Mouse (Mus musculus): ENCODE measurements at regions not wholly inside any gene's neighbourhood (a gene's known extent, or its start where the extent isn't known, plus 50 kb on each side); places are given as distances from the start of the nearest gene placed in this dataset.

- intact Hi-C loops (cut with DNase I), result loop anchor here (5.0 kb wide), 1 partner anchor 265 kb away; the partner anchor contains the start of gene Irs1
- DNase-seq, result no peak
These were observed 205.2 kb upstream of the Gm9747 start for GRCm38 (mm10) chr1:82027761-82028160.

- no peak for DNase-seq
- intact Hi-C loops (cut with DNase I), result no loop called here
These were observed 201.8 kb upstream of the Gm9747 start for GRCm38 (mm10) chr1:82031130-82031529.

- intact Hi-C loops (cut with DNase I), result no loop called here
- no peak for DNase-seq
These were observed 200.5 kb upstream of the Gm9747 start for GRCm38 (mm10) chr1:82032410-82032809.

DNA sequence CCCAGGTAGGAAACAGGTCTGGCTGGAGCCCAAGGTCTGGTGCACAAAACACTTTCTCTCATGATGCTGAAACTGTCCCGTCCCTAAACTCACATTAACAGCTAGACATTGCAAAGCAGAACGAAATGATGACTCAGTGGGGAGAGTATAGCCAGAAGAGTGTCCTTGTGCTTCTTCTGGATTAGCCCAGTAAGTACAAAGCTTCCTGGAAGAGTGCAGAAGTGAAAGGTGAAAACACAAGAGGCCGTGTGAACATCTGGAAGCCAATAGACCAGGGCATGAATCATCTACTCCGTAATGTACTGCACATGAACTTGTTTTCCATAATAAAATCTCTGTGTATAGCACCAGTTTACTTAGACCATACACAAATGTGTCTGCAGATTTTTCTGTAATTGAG is 194.7 kb upstream of the Gm9747 start:
- intact Hi-C loops (cut with DNase I), result no loop called here
- DNase-seq, result no peak

- no peak for DNase-seq
- intact Hi-C loops (cut with DNase I), result no loop called here
These were observed 194.2 kb upstream of the Gm9747 start for GRCm38 (mm10) chr1:82038698-82039097.

- DNase-seq, result no peak
- intact Hi-C loops (cut with DNase I), result no loop called here
These were observed 191.4 kb upstream of the Gm9747 start for GRCm38 (mm10) chr1:82041286-82042050.

- DNase-seq, result no peak
- intact Hi-C loops (cut with DNase I), result no loop called here
These were observed 190.9 kb upstream of the Gm9747 start for GRCm38 (mm10) chr1:82042051-82042432.

DNA sequence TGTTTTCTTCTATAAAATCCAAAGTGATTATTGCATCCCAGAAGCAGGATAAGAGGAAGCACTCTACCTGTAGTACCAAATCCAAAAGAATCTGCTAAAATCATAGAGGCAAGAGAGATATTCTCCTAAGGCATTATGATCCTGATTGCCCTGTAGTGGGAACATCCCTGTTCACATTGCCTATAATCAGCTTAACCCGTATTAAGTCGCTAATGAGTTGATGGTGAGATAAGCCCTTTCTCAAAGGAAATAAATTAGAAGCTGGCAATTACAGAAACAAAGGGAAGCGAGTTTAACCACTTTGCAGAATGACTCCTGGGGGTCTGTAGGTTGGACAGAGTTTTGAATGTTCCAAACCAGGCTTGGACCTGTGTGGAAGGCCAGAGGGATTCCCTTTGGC is 190.4 kb upstream of the Gm9747 start:
- intact Hi-C loops (cut with DNase I), result no loop called here
- no peak for DNase-seq

DNA sequence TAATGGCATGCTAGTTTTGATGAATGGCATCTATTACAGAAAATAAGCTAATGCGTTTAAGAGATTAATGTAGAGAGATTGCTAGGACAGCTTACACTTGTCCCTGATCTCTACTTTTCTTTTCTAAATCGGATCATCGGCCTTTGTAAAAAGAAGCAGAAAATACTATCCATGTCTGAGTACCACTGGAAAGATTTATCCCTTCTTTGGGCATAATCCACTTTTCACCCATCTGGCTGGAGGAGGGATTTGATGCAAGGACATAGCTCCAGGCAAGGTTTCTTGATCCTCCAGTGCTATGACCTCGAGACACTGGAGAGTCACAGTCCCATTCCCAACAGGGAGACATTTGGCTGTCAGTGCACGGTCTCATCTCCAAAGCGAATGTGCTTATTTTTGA is 166.6 kb upstream of the Gm9747 start:
- intact Hi-C loops (cut with DNase I), result no loop called here
- DNase-seq, result no peak

GRCm38 (mm10) chr1:82068571-82068970 is 164.3 kb upstream of the Gm9747 start:
- DNase-seq, result no peak
- intact Hi-C loops (cut with DNase I), result no loop called here

DNA sequence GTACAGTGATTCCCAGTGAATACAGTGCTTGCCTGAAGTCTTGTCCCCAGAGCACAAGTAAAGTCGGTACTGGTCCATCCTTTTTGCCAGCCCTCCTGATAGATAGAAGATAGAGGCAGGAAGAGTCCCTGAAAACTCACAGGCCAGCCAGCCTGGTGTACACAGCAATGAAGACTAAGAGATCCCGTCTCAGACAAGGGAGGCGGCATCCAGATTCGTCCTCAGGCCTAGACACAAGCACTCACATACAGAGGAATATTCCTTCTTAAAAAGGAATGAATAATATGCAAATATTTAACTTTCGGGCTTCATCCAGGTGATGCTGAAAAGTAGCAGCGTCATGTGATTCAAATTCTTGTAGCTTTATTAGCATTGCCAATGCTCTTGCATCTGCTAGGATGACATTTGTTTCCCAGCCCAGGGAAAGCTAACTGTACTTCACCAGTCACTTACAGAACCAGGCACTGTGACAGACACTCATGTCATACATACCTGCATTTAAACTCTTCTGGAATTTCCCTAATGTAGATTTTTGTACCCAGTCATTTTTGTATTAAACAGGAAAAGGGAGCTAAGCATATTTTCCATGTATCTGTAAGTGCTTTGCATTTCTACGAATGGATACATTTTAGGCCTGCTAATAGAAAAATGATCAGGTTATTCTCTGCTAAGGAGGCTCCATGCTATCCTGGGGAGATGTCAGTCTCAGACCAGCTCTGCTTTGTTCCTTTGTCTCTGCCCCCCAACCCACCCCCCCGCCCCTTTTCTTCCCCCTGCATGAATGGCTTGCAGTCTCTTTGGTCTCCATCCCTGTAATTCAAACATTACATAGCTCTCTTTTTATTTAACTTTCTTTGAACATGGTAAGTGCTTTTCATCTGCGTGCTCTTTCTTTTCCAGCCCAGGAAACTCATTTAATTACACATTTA is 162.5 kb upstream of the Gm9747 start:
- intact Hi-C loops (cut with DNase I), result no loop called here
- no peak for DNase-seq

GRCm38 (mm10) chr1:82089136-82089839 is 143.6 kb upstream of the Gm9747 start:
- DNase-seq, result no peak

DNA sequence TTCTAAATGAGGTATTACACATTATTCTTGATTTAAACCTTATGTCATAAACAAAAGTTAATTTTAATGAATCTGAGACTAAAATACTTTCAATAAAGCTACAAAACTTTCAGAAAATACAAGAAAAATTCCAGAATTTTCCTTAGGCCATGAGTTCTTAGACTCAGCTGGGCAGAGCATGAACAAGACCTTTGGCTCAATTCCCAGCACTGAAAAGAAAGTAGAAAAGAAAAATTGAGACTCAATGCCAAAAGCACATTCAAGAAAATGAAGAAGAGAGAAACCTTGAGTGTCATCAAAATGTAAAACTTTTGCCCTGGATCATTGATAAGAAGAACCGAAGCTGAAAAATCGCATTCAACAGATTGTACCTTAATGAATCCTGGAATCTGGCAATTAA is 137.8 kb upstream of the Gm9747 start:
- intact Hi-C loops (cut with DNase I), result no loop called here
- no peak for DNase-seq

More at GRCm38 (mm10) chr1:82089136-82089839, 143.6 kb upstream of the Gm9747 start:
- intact Hi-C loops (cut with DNase I), result no loop called here

DNA sequence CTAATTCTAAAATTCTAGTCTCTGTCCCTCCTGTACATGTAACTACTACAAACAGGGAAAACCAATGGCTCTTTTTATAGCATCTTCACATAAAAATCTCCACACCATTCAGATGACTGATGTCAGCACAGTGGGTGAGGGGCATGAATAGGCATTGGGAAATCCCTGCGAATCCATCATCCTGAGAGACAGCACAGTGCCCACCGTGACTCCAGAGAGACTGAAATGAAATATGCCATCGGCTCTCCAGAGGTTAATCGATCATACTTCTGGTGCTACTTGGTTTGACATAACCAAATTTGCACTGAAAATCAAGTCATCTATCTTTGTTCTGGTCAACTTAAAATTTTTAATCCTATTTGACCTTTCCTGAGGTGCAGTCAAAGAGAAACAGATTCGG is 126.2 kb upstream of the Gm9747 start:
- intact Hi-C loops (cut with DNase I), result no loop called here
- DNase-seq, result no peak

DNA sequence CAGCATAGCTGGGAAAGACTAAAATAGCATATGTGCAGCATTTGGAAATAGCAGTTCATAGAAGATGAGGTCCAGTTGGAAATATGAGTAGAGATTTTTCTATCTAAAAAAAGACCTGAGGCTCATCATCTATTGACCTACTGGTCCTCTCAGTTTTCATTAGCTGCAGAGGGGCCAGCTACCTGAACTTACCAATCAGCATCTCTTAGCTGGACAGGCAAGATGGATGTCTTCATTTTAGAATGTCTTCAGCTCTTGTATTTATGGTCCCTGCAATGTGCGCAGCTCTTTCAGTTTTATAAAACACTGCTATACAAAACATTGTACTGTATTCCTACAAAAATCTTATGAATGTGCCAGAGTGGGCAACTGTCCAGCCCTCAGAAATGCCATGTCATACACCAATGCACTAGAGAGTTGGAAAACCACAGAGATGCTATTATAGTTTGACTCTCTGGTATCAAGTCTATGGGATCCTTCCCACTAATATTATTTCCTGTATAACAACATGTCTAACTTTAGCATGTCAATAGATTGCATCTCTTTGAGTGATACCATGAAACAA is 122.8 kb upstream of the Gm9747 start:
- peak in 1 of 2 experiments; percentile 19 for DNase-seq
- intact Hi-C loops (cut with DNase I), result no loop called here

- intact Hi-C loops (cut with DNase I), result no loop called here
These were observed 120.5 kb upstream of the Gm9747 start for GRCm38 (mm10) chr1:82112401-82112800.

GRCm38 (mm10) chr1:82124503-82124902 is 108.4 kb upstream of the Gm9747 start:
- DNase-seq, result peak; percentile 20 to 24
- intact Hi-C loops (cut with DNase I), result no loop called here

More at GRCm38 (mm10) chr1:82112401-82112800, 120.5 kb upstream of the Gm9747 start:
- no peak for DNase-seq

GRCm38 (mm10) chr1:82129700-82130275 is 103.1 kb upstream of the Gm9747 start:
- peak; percentile 14 to 19 for DNase-seq
- intact Hi-C loops (cut with DNase I), result loop anchor here (5.0 kb wide), 1 partner anchor 158 kb away; no protein-coding TSS in a partner anchor

- intact Hi-C loops (cut with DNase I), result loop anchor here (5.0 kb wide), 1 partner anchor 155 kb away; no protein-coding TSS in a partner anchor
- DNase-seq, result no peak
These were observed 100.4 kb upstream of the Gm9747 start for GRCm38 (mm10) chr1:82132536-82132935.

- intact Hi-C loops (cut with DNase I), result loop anchor here (5.0 kb wide), 2 partner anchors 47 to 152 kb away; no protein-coding TSS in a partner anchor
- DNase-seq, result peak; percentile 27 to 31
These were observed 98.0 kb upstream of the Gm9747 start for GRCm38 (mm10) chr1:82134938-82135337.
